Mouse (Mus musculus) testis, adult 2 months (tissue): ENCODE results near the gene Dock9. TPM values are rescaled to one million over a fixed set of nuclear protein-coding genes. Genes with fewer than 3 reads are reported as not detected.
A peak's percentile ranks its signal among the peaks of the same experiment; 100 is the strongest.

ENCODE experiments used
- H3K27ac ChIP-seq: fragments of 200-500 bp; 2 replicates; pipeline ENCODE4 v1.5.1; 2012; ENCODE audit warnings: low read depth, low read length; ENCODE audit not compliant: control insufficient read depth, insufficient read depth
- H3K27me3 ChIP-seq: fragments of 200-500 bp; 2 replicates; pipeline ENCODE4 v1.6.1; 2012; ENCODE audit warnings: mild to moderate bottlenecking, low read length, moderate library complexity; ENCODE audit not compliant: control insufficient read depth, insufficient read depth
- H3K36me3 ChIP-seq: fragments of 200-500 bp; 2 replicates; pipeline ENCODE4 v1.6.1; 2012; ENCODE audit warnings: mild to moderate bottlenecking, low read length; ENCODE audit not compliant: control insufficient read depth, insufficient read depth
- H3K4me1 ChIP-seq: fragments of 200-500 bp; 2 replicates; pipeline ENCODE4 v1.6.1; 2012; ENCODE audit warnings: low read length; ENCODE audit not compliant: control insufficient read depth, insufficient read depth
- H3K4me3 ChIP-seq: fragments of 200-500 bp; 2 replicates; pipeline ENCODE4 v1.5.1; 2012; ENCODE audit warnings: low read depth, mild to moderate bottlenecking, low read length, moderate library complexity, mixed read lengths; ENCODE audit not compliant: control insufficient read depth
- CTCF ChIP-seq: fragments of 200-500 bp; IDR thresholded peaks from 2 replicates; pipeline ENCODE4 v1.5.1; 2012; ENCODE audit warnings: low read depth, mild to moderate bottlenecking, inconsistent platforms, low read length, moderate library complexity; ENCODE audit not compliant: control insufficient read depth, insufficient read depth, insufficient replicate concordance
- POLR2A ChIP-seq: fragments of 200-500 bp; IDR thresholded peaks from 2 replicates; pipeline ENCODE4 v1.6.1; 2012; ENCODE audit warnings: low read depth, mild to moderate bottlenecking, inconsistent platforms, low read length, moderate library complexity; ENCODE audit not compliant: control insufficient read depth
- polyA plus RNA-seq: library from polyadenylated mRNA; depleted of rRNA; stranded (reverse); fragments of >200 nt; gene quantifications from 2 replicates; pipeline ENCODE4 v1.2.3, GENCODE M21; 2012

The Dock9 gene
- polyA plus RNA-seq, 1 experiment: 4.6 TPM

DNA sequence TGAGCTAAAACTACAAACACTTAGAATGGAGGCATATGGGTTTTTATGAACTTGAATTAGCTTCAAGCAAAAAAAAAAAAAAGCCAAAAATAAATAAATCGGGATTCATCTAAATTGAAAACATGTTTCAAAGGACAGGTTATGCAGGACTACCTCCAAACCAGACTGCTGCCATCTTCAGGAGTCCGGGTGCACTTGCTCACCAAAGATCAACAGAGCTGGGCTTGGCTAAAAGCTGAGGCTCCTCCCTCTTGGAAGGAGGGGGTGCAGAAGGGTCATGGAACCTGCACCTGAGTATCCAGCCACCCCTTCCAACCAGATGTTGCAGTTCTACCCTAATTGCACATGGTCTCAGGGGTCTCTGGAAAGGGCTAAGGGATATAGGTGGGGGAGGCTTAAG lies 3.3 kb upstream of the Dock9 start:
- Histone ChIP-seq H3K36me3 (no peaks in the 10 kb centered on the region), H3K27ac (no peak overlapping the region), H3K4me1 (peaks cover 5% of the 10 kb centered on the region), H3K27me3 (no peaks in the 10 kb centered on the region), H3K4me3 (no peak overlapping the region)
- TF ChIP-seq CTCF: no peak
- no peak for TF ChIP-seq POLR2A

DNA sequence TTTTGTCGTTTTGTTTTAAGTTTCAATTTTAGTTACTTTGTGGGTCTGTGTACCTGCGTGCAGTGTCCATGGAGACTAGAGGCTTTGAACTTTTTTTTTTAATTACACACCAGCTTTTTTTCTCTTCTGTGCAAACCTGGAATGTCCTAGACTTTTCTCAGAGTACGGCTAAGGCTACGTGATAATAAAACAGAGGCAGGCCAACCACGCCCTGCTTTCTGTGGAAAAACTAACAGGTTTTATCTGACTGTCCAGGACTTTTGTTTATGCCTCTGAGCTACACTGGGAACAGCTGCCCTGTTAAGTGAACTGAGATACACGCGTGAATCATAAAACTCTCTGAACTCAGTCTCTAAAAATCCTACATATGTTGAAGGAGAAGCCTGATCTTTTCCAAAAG lies 1.5 kb upstream of the Dock9 start:
- peaks cover 5% of the 10 kb centered on the region for H3K4me1 ChIP-seq
- H3K27me3 ChIP-seq: no peaks in the 10 kb centered on the region
- H3K27ac ChIP-seq: no peak overlapping the region
- TF ChIP-seq CTCF: no peak
- no peak for TF ChIP-seq POLR2A
- H3K36me3 ChIP-seq: no peaks in the 10 kb centered on the region
- H3K4me3 ChIP-seq: no peak overlapping the region

GRCm38 (mm10) chr14:121798411-121798799 lies 768 bp upstream of the Dock9 start:
- Histone ChIP-seq H3K4me3 (peak overlapping the region; percentile 80), H3K27ac (peak overlapping the region; percentile 30; the same call in 1 of the 2 replicates), H3K27me3 (no peaks in the 10 kb centered on the region), H3K4me1 (peaks cover 5% of the 10 kb centered on the region), H3K36me3 (no peaks in the 10 kb centered on the region)
- peak; percentile 62 for TF ChIP-seq POLR2A
- TF ChIP-seq CTCF: no peak

- H3K27ac ChIP-seq: no peak overlapping the region
- H3K27me3 ChIP-seq: no peaks in the 10 kb centered on the region
- peaks cover 5% of the 10 kb centered on the region for H3K4me1 ChIP-seq
- peak overlapping the region; percentile 90 for H3K4me3 ChIP-seq
- no peaks in the 10 kb centered on the region for H3K36me3 ChIP-seq
- TF ChIP-seq CTCF (no peak), POLR2A (no peak)
These were observed 823 bp downstream of the Dock9 start for GRCm38 (mm10) chr14:121796571-121797456.

GRCm38 (mm10) chr14:121795536-121795935 lies 2.1 kb downstream of the Dock9 start:
- Histone ChIP-seq H3K27me3 (no peaks in the 10 kb centered on the region), H3K4me1 (peaks cover 5% of the 10 kb centered on the region), H3K27ac (no peak overlapping the region), H3K4me3 (no peak overlapping the region), H3K36me3 (no peaks in the 10 kb centered on the region)
- TF ChIP-seq POLR2A (no peak), CTCF (no peak)

DNA sequence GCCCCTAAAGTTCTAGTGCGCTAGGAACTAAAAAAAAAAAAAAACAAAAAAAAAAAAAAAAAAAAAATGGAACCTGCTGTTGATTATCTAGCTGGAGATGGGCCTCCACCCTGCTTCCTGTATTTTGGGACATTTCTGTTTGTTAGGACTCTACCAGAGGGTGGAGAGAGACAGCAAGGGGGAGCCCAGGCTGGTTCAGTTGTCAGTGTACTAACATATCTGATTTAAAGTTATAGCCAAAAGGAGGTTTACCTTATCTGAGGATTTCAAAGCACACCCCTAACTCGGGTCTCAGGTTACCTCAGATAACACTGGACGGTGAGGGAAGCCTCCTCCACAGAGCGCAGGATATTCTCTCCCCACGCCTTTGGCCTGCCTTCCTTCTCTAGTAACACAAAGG lies 4.0 kb downstream of the Dock9 start:
- no peak for TF ChIP-seq POLR2A
- no peak for TF ChIP-seq CTCF
- Histone ChIP-seq H3K4me3 (no peak overlapping the region), H3K36me3 (no peaks in the 10 kb centered on the region), H3K4me1 (peaks cover 5% of the 10 kb centered on the region), H3K27me3 (no peaks in the 10 kb centered on the region), H3K27ac (no peak overlapping the region)

GRCm38 (mm10) chr14:121791935-121792334 lies 5.7 kb downstream of the Dock9 start:
- no peaks in the 10 kb centered on the region; the same call in 1 of the 2 replicates for H3K4me1 ChIP-seq
- no peaks in the 10 kb centered on the region for H3K36me3 ChIP-seq
- no peak overlapping the region for H3K27ac ChIP-seq
- H3K4me3 ChIP-seq: no peak overlapping the region
- H3K27me3 ChIP-seq: no peaks in the 10 kb centered on the region
- no peak for TF ChIP-seq POLR2A
- TF ChIP-seq CTCF: no peak

DNA sequence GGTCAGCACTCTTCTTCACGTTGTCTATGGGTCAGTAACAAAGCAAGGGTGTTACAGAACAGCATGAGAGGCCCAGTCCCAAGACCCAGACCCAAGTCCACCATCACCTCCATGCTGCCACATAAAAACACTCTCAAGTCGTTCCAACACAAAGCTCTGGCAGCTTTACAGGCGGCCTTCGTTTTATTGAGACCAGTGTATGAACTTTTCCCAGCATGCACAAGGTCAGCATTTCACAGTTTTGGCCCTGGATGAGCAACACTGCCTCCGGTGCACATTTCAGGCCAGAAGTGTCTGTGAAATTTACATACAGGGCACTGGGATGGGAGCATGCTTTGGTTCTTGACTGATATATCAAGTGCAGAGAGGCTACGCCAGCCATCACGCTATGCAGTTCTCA lies 6.5 kb downstream of the Dock9 start:
- no peak for TF ChIP-seq POLR2A
- no peak for TF ChIP-seq CTCF
- Histone ChIP-seq H3K4me3 (no peak overlapping the region), H3K4me1 (no peaks in the 10 kb centered on the region), H3K27ac (no peak overlapping the region), H3K36me3 (no peaks in the 10 kb centered on the region), H3K27me3 (no peaks in the 10 kb centered on the region)
